Comparison of ENCODE assay signal across 11 mouse cellular contexts in the genomic region with DNA sequence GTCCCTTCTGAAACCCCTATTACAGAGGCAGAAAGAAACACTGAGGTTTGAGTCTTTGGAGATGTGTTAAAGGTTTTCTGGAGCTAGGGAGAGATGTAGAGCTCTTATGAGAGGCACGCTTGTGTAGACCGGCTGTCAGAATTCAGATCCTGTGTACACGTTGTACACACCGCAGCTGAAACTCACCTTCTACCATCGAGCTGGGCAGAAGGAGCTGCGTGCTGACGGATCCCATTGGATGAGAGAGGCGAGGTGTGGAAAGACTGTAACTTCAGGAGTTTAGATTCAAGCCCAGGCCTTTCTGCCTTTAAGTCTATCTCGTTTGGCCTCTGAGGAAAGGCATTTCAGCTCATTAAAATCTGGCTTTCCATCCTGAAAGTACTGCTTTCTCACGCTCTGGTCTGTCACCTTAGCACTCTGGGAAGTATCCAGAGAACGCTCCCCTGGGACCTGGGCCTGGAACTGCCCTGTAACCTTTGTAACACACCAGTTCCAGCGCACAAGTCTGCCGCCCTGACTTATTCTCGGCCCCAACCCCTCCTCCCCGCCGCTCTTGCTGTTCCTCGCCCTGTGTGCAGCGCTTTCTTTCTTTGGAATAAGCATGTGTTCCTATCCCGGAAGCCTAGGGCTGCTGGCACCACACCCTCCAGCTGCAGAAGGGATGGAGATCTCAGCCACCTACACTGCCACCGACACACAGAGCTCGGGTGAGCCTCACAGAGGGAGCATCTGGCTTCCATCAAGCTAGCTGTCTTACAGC. TPM values are rescaled to one million over a fixed set of nuclear protein-coding genes. Genes with fewer than 3 reads are reported as not detected.
DNase-seq lines count a peak whose midpoint lies in the region; ATAC-seq and TF ChIP-seq lines count a peak whose summit lies in the region.
"Had no signal": no experiment of that assay in that cellular context is flagged by ENCODE, and none has a peak within 500 bp of the region (broad histone marks: within the 10 kb centered on the region; RNA-seq: fewer than 3 reads in every experiment).

No protein-coding gene starts in this region.

- H3K27me3 ChIP-seq in midbrain, embryonic 11.5 days (ENCODE audit: control insufficient read depth, insufficient read depth, low read length), result no peaks in the 10 kb centered on the region
- no peaks in the 10 kb centered on the region for H3K27me3 ChIP-seq in midbrain, embryonic 14.5 days (ENCODE audit: control insufficient read depth, insufficient read depth, low read length)
- H3K27me3 ChIP-seq in kidney, postnatal 0 days (ENCODE audit: insufficient read depth, low read length), result no peaks in the 10 kb centered on the region
- H3K27me3 ChIP-seq in midbrain, embryonic 16.5 days (ENCODE audit: control insufficient read depth, insufficient read depth, low read depth, low read length), result no peaks in the 10 kb centered on the region
- H3K27me3 ChIP-seq in forebrain, embryonic 16.5 days (replicated peaks; ENCODE audit: control insufficient read depth, insufficient read depth, low read length), result no peaks in the 10 kb centered on the region

- no peaks in the 10 kb centered on the region for H3K36me3 ChIP-seq in midbrain, embryonic 11.5 days (ENCODE audit: control insufficient read depth, insufficient read depth, low read length)
- no peaks in the 10 kb centered on the region; the same call in 1 of the 2 replicates for H3K36me3 ChIP-seq in midbrain, embryonic 14.5 days (ENCODE audit: control insufficient read depth, insufficient read depth, low read length)
- H3K36me3 ChIP-seq in kidney, postnatal 0 days (ENCODE audit: insufficient read depth, low read length), result 0 out of 2 replicates have a peak, but pooled peaks cover 4% of the 10 kb centered on the region
- no peaks in the 10 kb centered on the region for H3K36me3 ChIP-seq in midbrain, embryonic 16.5 days (ENCODE audit: control insufficient read depth, insufficient read depth, low read length)
- H3K36me3 ChIP-seq in forebrain, embryonic 16.5 days (ENCODE audit: control insufficient read depth, insufficient read depth), result no peaks in the 10 kb centered on the region

- no peak overlapping the region for H3K9ac ChIP-seq in midbrain, embryonic 11.5 days (ENCODE audit: low read length)
- H3K9ac ChIP-seq in midbrain, embryonic 14.5 days (replicated peaks; ENCODE audit: low read length), result no peak overlapping the region
- H3K9ac ChIP-seq in kidney, postnatal 0 days (ENCODE audit: low read depth, low read length), result no peak overlapping the region
- no peak overlapping the region for H3K9ac ChIP-seq in midbrain, embryonic 16.5 days (ENCODE audit: low read depth, low read length)
- no peak overlapping the region for H3K9ac ChIP-seq in forebrain, embryonic 16.5 days (replicated peaks; ENCODE audit: low read depth, low read length)

- no peak for ATAC-seq in midbrain, embryonic 11.5 days (ENCODE audit: low FRiP score)
- no peak for ATAC-seq in midbrain, embryonic 14.5 days (ENCODE audit: low FRiP score, low TSS enrichment)
- no peak for ATAC-seq in kidney, postnatal 0 days (replicated peaks; ENCODE audit: low FRiP score, low read depth)
- no peak for ATAC-seq in midbrain, embryonic 16.5 days
- ATAC-seq in forebrain, embryonic 16.5 days, result no peak
- no peak for ATAC-seq in activated CD4-positive, CD25-positive, alpha-beta regulatory T cell, adult 4 months
- ATAC-seq: hindbrain, postnatal 0 days; lung, postnatal 0 days had no signal

- 83% methylated on average over 21 of the region's 21 CpGs for WGBS in midbrain, embryonic 11.5 days
- 89% methylated on average over 21 of the region's 21 CpGs for WGBS in midbrain, embryonic 14.5 days
- 71% methylated on average over 21 of the region's 21 CpGs for WGBS in kidney, postnatal 0 days
- WGBS in midbrain, embryonic 16.5 days, result 89% methylated on average over 21 of the region's 21 CpGs
- 87% methylated on average over 21 of the region's 21 CpGs for WGBS in forebrain, embryonic 16.5 days

- no peak overlapping the region for H3K4me3 ChIP-seq in midbrain, embryonic 11.5 days (ENCODE audit: low read depth, low read length)
- no peak overlapping the region for H3K4me3 ChIP-seq in midbrain, embryonic 14.5 days (replicated peaks; ENCODE audit: low read depth, low read length)
- no peak overlapping the region for H3K4me3 ChIP-seq in kidney, postnatal 0 days (replicated peaks; ENCODE audit: low read depth, low read length)
- H3K4me3 ChIP-seq in midbrain, embryonic 16.5 days (ENCODE audit: low read depth, low read length), result no peak overlapping the region
- H3K4me3 ChIP-seq in forebrain, embryonic 16.5 days (replicated peaks; ENCODE audit: low read length), result no peak overlapping the region

- H3K9me3 ChIP-seq in midbrain, embryonic 11.5 days (ENCODE audit: control insufficient read depth, low read length), result no peaks in the 10 kb centered on the region
- 0 out of 2 replicates have a peak, but pooled peaks cover 2% of the 10 kb centered on the region for H3K9me3 ChIP-seq in midbrain, embryonic 14.5 days (ENCODE audit: control insufficient read depth, low read length)
- H3K9me3 ChIP-seq in kidney, postnatal 0 days (replicated peaks; ENCODE audit: low read length), result no peaks in the 10 kb centered on the region
- H3K9me3 ChIP-seq in midbrain, embryonic 16.5 days (replicated peaks; ENCODE audit: control insufficient read depth, low read length, poor library complexity, severe bottlenecking), result no peaks in the 10 kb centered on the region
- no peaks in the 10 kb centered on the region; the same call in 1 of the 2 replicates for H3K9me3 ChIP-seq in forebrain, embryonic 16.5 days (ENCODE audit: control insufficient read depth, low read length)

- H3K27ac ChIP-seq in midbrain, embryonic 11.5 days (ENCODE audit: low read depth, low read length), result no peak overlapping the region
- no peak overlapping the region for H3K27ac ChIP-seq in midbrain, embryonic 14.5 days (replicated peaks; ENCODE audit: low read depth, low read length)
- no peak overlapping the region for H3K27ac ChIP-seq in kidney, postnatal 0 days
- H3K27ac ChIP-seq in midbrain, embryonic 16.5 days (ENCODE audit: low read length), result no peak overlapping the region
- H3K27ac ChIP-seq in forebrain, embryonic 16.5 days (ENCODE audit: low read length), result no peak overlapping the region
- H3K27ac ChIP-seq: hindbrain, postnatal 0 days had no signal

- H3K4me1 ChIP-seq in midbrain, embryonic 11.5 days (ENCODE audit: control insufficient read depth, insufficient read depth, low read length), result no peaks in the 10 kb centered on the region
- no peaks in the 10 kb centered on the region for H3K4me1 ChIP-seq in midbrain, embryonic 14.5 days (ENCODE audit: control insufficient read depth, insufficient read depth, low read length)
- no peaks in the 10 kb centered on the region for H3K4me1 ChIP-seq in kidney, postnatal 0 days (replicated peaks; ENCODE audit: insufficient read depth, low read length)
- H3K4me1 ChIP-seq in midbrain, embryonic 16.5 days (ENCODE audit: control insufficient read depth, insufficient read depth, low read length), result no peaks in the 10 kb centered on the region
- H3K4me1 ChIP-seq in forebrain, embryonic 16.5 days (replicated peaks; ENCODE audit: control insufficient read depth, insufficient read depth, low read length), result no peaks in the 10 kb centered on the region

- TF ChIP-seq CTCF in kidney, postnatal 0 days (IDR thresholded peaks at IDR 0.05; ENCODE audit: low read depth), result no peak

- no peak overlapping the region for H3K4me2 ChIP-seq in midbrain, embryonic 11.5 days
- no peak overlapping the region for H3K4me2 ChIP-seq in midbrain, embryonic 14.5 days (ENCODE audit: low read length)
- H3K4me2 ChIP-seq in kidney, postnatal 0 days (ENCODE audit: low read length), result no peak overlapping the region
- no peak overlapping the region for H3K4me2 ChIP-seq in midbrain, embryonic 16.5 days (ENCODE audit: low read length)
- H3K4me2 ChIP-seq in forebrain, embryonic 16.5 days (ENCODE audit: low read length), result no peak overlapping the region

- peak; percentile 67 for DNase-seq in midbrain, embryonic 11.5 days (ENCODE audit: low spot score, missing footprints)
- DNase-seq in midbrain, embryonic 14.5 days, result no peak
- DNase-seq in frontal cortex, postnatal 36 days (ENCODE audit: low spot score in 2 of 2), result peak; percentile 59 to 62
- peak; percentile 52 for DNase-seq in kidney, postnatal 0 days (ENCODE audit: low spot score)
- DNase-seq in telencephalon, adult 2 months (ENCODE audit: low read depth, low spot score), result peak; percentile 77
- DNase-seq: cerebellum, postnatal 10 days had no signal

RNA-seq across cellular contexts. Expression of gene Amigo2, which starts 44.4 kb away (rescaled TPM):
- polyA plus RNA-seq in midbrain, embryonic 11.5 days (2014; fragmentation: Nextera tagmentation; extraction: Ambion mirVana), result 5.9 and 6.6 TPM in 2 replicates
- 16.7 and 16.9 TPM in 2 replicates for polyA plus RNA-seq in midbrain, embryonic 14.5 days (2014; fragmentation: Nextera tagmentation; extraction: Ambion mirVana)
- 11.8 and 12.2 TPM in 2 replicates for polyA plus RNA-seq in kidney, postnatal 0 days (2015; fragmentation: Nextera tagmentation; extraction: Ambion mirVana)
- polyA plus RNA-seq in midbrain, embryonic 16.5 days (2015; fragmentation: Nextera tagmentation; extraction: Ambion mirVana), result 18.0 and 19.7 TPM in 2 replicates
- 5.1 and 7.0 TPM in 2 replicates for polyA plus RNA-seq in forebrain, embryonic 16.5 days (2015; fragmentation: Nextera tagmentation; extraction: Ambion mirVana)
- 1 to 10 TPM; 1.1 to 2.0 TPM for polyA plus RNA-seq in activated CD4-positive, CD25-positive, alpha-beta regulatory T cell, adult 4 months (2017; shearing (Covaris generic))

RNA-seq across cellular contexts. Expression of gene Pced1b, which starts 44.6 kb away (rescaled TPM):
- 3.6 and 4.0 TPM in 2 replicates for polyA plus RNA-seq in midbrain, embryonic 11.5 days (2014; fragmentation: Nextera tagmentation; extraction: Ambion mirVana)
- polyA plus RNA-seq in midbrain, embryonic 14.5 days (2014; fragmentation: Nextera tagmentation; extraction: Ambion mirVana), result 4.7 and 5.7 TPM in 2 replicates
- 6.6 and 8.0 TPM in 2 replicates for polyA plus RNA-seq in kidney, postnatal 0 days (2015; fragmentation: Nextera tagmentation; extraction: Ambion mirVana)
- 5.3 and 7.5 TPM in 2 replicates for polyA plus RNA-seq in midbrain, embryonic 16.5 days (2015; fragmentation: Nextera tagmentation; extraction: Ambion mirVana)
- 2.5 and 4.3 TPM in 2 replicates for polyA plus RNA-seq in forebrain, embryonic 16.5 days (2015; fragmentation: Nextera tagmentation; extraction: Ambion mirVana)
- polyA plus RNA-seq in activated CD4-positive, CD25-positive, alpha-beta regulatory T cell, adult 4 months (2017; shearing (Covaris generic)), result 10 to 100 TPM; 55.6 to 62.1 TPM
